Mouse (Mus musculus) kidney, adult 11 months (tissue): ENCODE measurements at regions not wholly inside any gene's neighbourhood (a gene's known extent, or its start where the extent isn't known, plus 50 kb on each side); places are given as distances from the start of the nearest gene placed in this dataset.
"Not testable (repeated sequence)": the region's sequence is repeated elsewhere in the genome, so short reads cannot be mapped to it uniquely, and the experiment has no call there.

ENCODE experiments used
- DNase-seq: peaks from one replicate; pipeline ENCODE4 v3.0.0; 2022

GRCm38 (mm10) chr10:66643160-66643559, 452.8 kb upstream of the Jmjd1c start:
- no peak for DNase-seq

- no peak for DNase-seq
These were observed 438.4 kb upstream of the Jmjd1c start for GRCm38 (mm10) chr10:66657520-66657919.

DNA sequence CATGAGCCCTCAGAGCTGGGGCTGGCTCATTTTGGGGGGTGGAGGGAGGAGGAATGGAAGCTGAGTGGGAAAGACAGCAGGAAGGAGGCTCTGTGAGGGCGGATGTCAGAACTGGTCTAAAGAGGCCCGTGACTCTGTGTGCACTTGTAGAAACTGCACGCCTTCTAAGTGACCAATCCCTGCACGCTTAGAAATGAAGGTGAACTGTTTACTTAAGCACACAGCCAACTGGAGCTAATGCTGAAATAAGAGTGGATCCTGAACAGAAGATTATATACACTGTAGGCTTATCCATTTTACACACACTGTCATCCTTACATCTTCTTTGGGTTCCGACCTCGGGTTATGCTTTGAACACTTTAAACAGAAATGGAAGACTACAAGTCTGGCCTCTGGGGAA, 412.8 kb upstream of the Jmjd1c start:
- DNase-seq, result no peak

DNA sequence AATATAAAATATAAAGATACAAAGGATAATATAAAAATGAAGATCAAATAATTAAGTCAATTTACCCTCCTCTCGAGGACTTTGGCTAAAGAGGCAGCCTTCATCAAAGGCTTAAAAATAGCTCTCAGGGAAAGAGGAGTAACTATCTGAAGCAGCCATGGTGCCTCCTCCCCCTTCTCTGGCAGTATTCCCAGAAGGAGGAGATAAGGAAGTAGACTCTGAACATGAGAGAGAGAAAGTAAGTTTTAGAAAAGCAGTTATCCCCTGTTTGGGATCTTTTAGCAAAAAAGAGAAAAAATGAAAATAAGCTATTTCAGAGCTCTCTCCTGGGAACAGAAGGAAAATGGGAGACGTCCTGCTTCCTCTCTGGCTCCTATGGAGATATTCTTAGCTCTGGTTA, 406.7 kb upstream of the Jmjd1c start:
- DNase-seq, result not testable (repeated sequence)

DNA sequence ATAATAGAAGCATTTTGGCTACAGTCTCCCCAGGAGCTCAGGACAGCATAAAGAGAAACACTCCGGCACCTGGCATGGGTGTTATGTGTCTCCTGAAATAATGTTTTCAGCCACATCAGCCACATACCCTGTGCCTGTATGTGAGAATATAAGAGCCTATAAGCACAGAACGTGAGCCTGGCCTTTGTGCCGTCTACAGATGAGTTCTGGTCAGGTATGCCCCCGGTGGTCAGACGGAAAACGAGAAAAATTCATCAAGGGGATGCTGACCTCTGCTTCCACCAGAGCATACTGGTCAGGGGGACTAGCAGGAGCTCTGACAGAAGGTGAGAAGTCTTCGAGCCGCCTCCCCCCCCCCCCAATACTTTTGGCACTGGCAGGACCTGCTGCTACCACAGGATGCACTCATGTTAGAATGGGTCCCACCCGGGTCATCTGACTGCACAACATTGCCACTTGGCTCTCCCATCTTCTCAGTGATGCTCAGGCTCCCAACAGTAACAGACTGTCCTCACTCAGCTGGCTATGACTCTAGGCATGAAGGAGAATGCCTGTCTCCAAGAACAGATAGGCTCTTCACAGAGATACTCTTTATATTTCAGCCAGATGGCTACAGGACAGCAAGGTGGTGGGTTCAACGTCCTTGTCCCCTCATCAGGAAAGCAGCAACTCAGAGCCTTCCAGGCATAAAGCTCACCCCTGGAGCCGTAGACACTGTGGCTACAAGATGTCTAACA, 401.2 kb upstream of the Jmjd1c start:
- no peak for DNase-seq

DNA sequence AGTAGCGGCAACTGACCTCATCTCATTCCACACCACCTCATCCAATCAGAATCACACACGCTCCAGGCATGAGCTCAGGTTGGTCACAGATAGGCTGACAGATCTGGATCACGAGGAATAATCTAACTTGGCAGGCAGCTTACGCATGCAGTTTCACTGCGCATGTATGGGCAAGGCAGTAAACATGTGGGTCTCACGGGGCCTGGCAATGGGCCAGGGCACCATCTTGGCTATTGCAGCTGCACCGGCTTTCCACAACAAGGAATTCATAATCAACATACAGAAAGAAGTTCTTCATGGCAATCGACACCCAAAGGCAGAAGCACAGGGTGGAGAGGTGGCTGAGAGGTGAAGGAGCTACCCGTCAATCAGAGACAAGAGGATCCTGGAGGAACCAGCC, 381.0 kb upstream of the Jmjd1c start:
- DNase-seq, result not testable (repeated sequence)

DNA sequence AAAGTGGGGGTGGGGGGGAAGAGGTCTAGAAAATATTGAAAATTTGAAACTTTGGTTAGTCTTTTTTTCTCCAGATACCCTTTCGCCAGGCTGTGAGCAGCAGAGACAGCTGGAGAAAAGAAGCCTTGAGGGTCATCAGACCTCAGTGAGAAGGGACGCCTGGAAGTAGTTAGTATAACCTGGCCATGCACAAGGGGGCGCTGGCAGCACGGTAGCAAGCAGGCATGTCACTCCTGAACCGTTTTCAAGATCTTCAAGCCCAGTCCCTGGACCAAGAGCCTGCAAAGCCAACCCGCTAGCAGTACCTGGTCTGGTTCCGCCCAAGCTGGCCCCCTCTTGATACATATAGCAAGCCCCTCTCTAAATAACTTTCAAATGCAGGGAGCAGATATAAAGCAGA, 378.0 kb upstream of the Jmjd1c start:
- DNase-seq, result no peak

- no peak for DNase-seq
These were observed 376.1 kb upstream of the Jmjd1c start for GRCm38 (mm10) chr10:66719796-66720195.

GRCm38 (mm10) chr10:66733631-66734030, 362.3 kb upstream of the Jmjd1c start:
- DNase-seq, result no peak

DNA sequence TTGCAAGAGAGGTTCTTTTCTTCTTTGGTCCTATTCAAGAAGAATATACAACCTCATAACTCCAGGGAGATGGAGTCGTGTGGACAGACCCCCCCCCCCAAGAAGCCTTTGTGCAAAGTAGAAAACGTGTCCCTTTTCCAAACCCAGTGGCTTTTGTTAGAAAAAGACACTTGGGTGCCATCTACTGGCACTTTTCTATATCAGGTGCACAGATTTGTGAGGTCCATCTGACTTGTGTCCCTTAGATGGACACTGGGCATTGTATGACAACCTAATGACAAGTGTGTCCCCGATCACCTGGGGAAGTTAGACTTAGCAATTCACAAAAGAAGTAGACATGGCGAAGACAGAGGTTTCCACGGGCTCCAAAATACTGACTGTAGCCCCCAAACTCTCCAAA, 361.1 kb upstream of the Jmjd1c start:
- DNase-seq, result no peak

- no peak for DNase-seq
These were observed 356.9 kb upstream of the Jmjd1c start for GRCm38 (mm10) chr10:66739017-66739416.

DNA sequence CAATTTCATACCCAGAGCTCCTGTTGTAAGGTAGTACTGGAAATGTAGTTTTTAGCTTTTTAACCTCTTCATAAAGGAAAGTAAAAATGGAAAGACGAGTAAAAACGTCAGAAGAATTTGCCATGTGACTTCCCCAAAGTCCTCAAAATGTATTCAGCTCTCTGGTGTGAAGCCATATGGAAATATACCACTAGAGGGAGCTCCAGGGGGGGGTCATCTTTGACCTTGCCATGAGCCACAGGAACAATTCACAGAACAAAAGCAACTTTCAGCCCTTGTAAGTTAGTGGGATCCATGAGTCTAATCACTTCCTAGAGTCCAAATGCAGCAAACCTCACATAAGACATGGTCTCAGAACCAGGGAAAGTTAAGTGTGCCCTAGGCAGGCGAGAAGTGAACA, 354.1 kb upstream of the Jmjd1c start:
- no peak for DNase-seq

- no peak for DNase-seq
These were observed 352.7 kb upstream of the Jmjd1c start for GRCm38 (mm10) chr10:66743254-66743653.

DNA sequence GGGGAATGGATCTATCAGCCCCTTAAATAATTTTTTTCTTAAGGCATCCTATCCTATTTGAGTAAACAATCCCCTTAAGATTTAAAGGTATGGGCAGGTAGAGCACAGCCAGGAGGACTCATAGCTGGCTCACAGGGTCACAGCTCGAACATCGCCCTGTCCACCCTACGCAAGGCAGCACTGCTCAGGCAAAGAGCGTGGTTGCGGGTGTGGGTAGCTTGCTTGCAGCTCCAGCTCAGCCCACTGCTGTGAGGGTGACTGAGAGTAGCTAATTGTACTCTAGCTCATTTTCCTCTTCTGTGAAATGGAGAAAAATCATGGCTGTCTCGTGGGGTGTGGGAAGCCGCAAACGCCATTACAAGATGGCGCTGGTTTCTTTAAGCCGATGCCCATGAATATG, 350.1 kb upstream of the Jmjd1c start:
- DNase-seq, result no peak

GRCm38 (mm10) chr10:66752237-66752810, 343.6 kb upstream of the Jmjd1c start:
- DNase-seq, result no peak

DNA sequence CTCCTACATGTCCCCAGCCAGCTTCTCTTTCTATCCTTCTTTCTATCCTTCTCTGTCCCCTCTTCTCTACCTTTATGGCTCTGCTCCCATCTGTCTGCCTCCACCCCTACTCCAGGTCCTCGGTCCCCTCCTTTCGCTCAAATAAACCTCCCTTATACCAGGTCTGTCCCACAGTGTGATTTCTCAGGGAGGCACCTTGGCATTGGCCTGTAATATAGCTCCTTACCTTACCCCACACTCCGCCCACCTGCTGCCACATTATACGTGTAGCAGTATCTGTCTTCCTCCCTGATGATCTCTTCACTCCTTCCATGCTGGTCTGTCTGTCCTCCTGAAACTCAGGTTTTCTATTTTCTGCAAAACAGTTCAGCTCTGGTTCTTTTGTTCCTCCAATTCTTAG, 339.1 kb upstream of the Jmjd1c start:
- no peak for DNase-seq

DNA sequence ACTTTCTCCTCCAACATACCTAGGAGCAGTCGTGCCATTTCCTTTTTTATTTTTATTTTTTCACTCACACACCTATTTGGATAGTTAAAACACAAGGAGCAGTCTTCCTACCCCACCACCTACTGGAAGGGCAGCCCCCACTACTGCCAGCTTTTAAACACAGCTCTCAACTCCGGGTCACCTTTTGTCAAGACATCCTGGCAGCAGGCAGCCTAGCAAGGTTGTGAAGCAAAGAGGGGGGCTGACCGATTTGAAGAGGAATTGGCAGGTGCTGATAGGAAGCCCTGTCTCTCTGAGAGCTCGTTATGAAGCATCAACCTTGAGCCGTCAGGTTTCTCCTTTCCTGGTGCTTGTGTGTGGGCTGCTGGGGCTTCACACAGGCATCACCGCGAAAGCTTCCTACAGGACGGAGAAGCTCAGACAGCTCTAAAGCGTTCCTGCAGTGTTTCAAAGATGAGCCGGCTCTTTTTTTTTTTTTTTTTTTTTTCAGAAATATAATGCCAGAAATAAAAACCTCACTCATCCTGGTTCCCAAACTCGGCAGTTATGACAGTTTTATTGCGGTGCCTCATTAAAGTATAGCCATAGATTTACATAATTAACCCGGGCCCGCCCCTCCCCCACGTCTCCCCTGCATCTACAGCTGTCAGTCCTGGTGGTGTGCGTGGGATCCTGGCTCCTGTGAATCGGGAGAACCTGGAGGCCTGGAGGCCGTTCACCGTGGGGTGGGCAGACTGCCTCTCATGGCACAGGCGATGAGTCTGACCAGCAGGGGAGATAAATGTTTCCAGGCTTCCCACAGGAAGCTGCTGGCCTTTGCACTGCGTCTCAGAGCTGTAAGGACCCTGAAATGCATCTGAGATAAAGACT, 325.5 kb upstream of the Jmjd1c start:
- DNase-seq, result no peak

DNA sequence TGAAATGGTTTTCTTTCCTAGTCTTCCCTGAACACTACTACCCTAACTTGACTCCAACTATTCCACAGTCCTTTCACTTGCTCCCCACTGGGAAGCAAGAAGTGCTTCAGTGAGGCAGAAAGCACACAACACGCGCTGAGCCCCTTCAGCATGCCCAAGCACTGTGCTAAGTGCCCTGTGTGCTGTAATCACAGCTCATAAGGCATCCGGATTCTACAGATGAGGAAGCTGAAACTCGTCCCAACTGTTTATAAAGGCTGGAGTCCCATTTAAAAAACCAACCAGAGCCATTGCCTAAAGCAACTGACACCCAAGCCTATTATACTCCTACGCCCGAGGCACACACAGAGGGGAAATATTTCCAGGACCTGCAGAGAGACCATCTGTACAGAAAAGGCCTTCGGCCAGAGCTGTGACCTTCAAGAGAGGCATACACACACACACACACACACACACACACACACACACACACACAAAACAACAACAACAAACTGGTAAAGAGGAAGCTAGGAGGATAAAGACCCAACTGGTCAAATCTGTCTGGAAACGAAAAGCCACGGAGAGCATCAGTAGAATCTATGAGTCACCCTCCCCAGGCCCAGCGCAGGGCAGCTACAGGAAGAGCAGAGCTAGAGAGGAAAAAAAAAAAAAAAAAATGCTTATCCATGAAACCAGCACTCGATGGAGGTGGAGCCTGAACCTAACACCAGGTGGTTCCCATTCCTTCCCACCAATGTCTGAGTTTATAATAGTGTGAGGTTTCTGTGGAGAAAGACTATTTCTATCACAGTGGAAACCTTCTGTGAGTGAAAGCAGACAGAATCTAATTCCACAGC, 315.4 kb upstream of the Jmjd1c start:
- no peak for DNase-seq

DNA sequence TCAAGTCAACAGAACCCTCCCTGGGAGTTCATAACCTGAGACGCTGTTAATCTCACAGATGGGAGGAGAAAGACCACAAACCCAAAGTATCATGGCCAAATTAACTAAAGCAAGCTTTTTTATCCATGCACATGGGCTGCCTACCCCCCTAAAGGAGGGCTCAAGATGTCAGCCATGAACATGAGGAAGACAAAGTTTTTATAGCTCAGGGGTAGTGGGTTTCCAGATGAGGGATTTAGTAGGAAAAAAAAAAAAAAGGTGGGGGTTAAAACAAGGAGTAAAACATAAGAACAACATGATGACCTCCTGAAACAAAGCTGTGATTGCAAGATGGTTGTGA, 314.8 kb upstream of the Jmjd1c start:
- no peak for DNase-seq

GRCm38 (mm10) chr10:66782025-66782424, 313.9 kb upstream of the Jmjd1c start:
- DNase-seq, result no peak

DNA sequence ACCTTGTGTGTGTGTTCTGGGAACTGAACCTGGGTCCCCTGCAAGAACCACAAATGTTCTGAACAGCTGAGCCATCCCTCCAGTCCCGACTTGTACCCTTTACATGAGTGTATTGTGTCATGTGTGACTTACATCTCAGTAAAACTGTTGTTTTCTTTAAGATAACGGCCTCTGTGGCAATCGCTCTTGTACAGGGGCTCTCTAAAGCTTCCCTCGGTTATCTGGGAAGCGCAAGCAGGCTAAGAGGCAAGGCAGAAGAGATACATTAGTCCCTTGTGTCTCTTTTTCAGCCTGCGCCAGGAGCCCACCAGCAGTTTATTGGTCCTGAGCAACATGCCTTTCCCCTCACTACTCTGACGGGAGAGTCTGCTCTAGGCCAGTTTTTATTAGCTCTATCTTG, 308.1 kb upstream of the Jmjd1c start:
- DNase-seq, result no peak

DNA sequence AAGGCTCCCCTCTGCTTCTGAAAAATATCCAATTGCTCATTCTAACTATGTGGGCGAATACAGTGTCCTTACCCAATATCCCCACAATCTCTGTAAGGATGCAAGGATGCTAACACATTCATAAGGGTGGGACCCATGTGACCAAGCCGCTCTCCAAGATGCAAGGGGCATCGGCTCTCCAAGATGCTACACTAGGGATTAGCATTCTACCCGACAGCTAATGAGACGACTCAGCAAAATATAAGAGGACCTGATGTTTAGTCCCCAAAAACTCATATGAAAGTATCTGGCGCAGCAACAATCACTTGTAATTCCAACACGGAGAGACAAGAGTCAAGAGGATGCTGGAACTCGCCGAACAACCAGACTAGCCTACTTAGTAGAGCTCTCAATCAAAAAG, 299.6 kb upstream of the Jmjd1c start:
- DNase-seq, result no peak

DNA sequence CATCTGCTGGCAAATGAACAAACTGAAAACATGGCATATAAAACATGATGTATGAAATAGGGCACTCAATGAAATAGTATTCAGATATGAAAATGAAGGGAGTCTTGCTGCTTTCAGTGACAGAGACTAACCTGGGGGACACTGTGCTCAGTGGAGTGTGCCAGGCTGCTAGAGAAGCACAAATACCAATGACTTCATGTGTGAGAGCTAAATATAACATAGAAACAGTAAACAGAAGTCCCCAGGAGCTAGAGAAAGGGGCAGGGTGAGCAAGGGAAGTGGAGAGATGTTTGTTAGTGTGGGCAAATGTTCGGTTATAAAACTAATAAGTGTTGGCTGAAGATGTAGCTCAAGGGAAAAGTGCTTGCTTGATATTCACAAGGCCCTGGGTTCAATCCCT, 293.2 kb upstream of the Jmjd1c start:
- DNase-seq, result no peak
